Mouse (Mus musculus) myocyte (in vitro differentiated cells): Measurements from ENCODE around the gene Il24. TPM values are rescaled to one million over a fixed set of nuclear protein-coding genes. Genes with fewer than 3 reads are reported as not detected.

Experiments used
- H3K27me3 ChIP-seq: one replicate; pipeline ENCODE4 v1.6.1; 2011; ENCODE audit not compliant: control insufficient read depth, insufficient read depth, insufficient read length
- H3K36me3 ChIP-seq: one replicate; pipeline ENCODE4 v1.6.1; 2011; ENCODE audit not compliant: control insufficient read depth, insufficient read depth
- H3K4me2 ChIP-seq: one replicate; pipeline ENCODE4 v1.6.1; 2011; ENCODE audit warnings: low read depth, control low read depth
- H3K4me3 ChIP-seq: one replicate; pipeline ENCODE4 v1.5.1; 2011; ENCODE audit warnings: mild to moderate bottlenecking, control low read depth, moderate library complexity
- H3K79me2 ChIP-seq: one replicate; pipeline ENCODE4 v1.6.1; 2011; ENCODE audit not compliant: control insufficient read depth, insufficient read depth
- H3ac ChIP-seq: one replicate; pipeline ENCODE4 v1.6.1; 2011; ENCODE audit not compliant: control insufficient read depth, insufficient read length
- E2F4 ChIP-seq: IDR thresholded peaks from one replicate; pipeline ENCODE4 v1.6.1; 2011; ENCODE audit warnings: mild to moderate bottlenecking, control low read depth, moderate library complexity; ENCODE audit not compliant: insufficient read depth
- MAX ChIP-seq: IDR thresholded peaks from one replicate; pipeline ENCODE4 v1.6.1; 2011; ENCODE audit warnings: low read depth, mild to moderate bottlenecking, control low read depth
- MYOD1 ChIP-seq, 3 experiments: IDR thresholded peaks; one replicate each; pipeline ENCODE4 v1.6.1; 2011; ENCODE audit warnings: control low read depth in 2 of 3, low read depth in 2 of 3, mild to moderate bottlenecking in 2 of 3, moderate library complexity in 1 of 3; ENCODE audit not compliant: insufficient read length in 2 of 3, control insufficient read depth in 1 of 3
- MYOG ChIP-seq, 3 experiments: IDR thresholded peaks; one replicate each; pipeline ENCODE4 v1.6.1; 2011; ENCODE audit warnings: control low read depth in 2 of 3, low read depth in 2 of 3, mild to moderate bottlenecking in 2 of 3; ENCODE audit not compliant: insufficient read length in 2 of 3, control insufficient read depth in 1 of 3, insufficient read depth in 1 of 3
- POLR2A ChIP-seq: IDR thresholded peaks from one replicate; pipeline ENCODE4 v1.6.1; 2011; ENCODE audit warnings: low read depth, mild to moderate bottlenecking, control low read depth, moderate library complexity; ENCODE audit not compliant: insufficient read length
- POLR2AphosphoS2 ChIP-seq: IDR thresholded peaks from one replicate; pipeline ENCODE4 v1.6.1; 2011; ENCODE audit warnings: low read depth, control low read depth; ENCODE audit not compliant: insufficient read length
- REST ChIP-seq: IDR thresholded peaks from one replicate; pipeline ENCODE4 v1.6.1; 2011; ENCODE audit warnings: mild to moderate bottlenecking, control low read depth, moderate library complexity; ENCODE audit not compliant: insufficient read depth, insufficient read length
- SRF ChIP-seq: IDR thresholded peaks from one replicate; pipeline ENCODE4 v1.6.1; 2011; ENCODE audit warnings: low read depth; ENCODE audit not compliant: control insufficient read depth, insufficient read length
- TCF12 ChIP-seq: IDR thresholded peaks from one replicate; pipeline ENCODE4 v1.6.1; 2011; ENCODE audit warnings: mild to moderate bottlenecking, control low read depth; ENCODE audit not compliant: poor library complexity, insufficient read depth, severe bottlenecking
- TCF3 ChIP-seq: IDR thresholded peaks from one replicate; pipeline ENCODE4 v1.6.1; 2011; ENCODE audit warnings: low read depth, control low read depth; ENCODE audit not compliant: insufficient read length
- USF1 ChIP-seq: IDR thresholded peaks from one replicate; pipeline ENCODE4 v1.6.1; 2011; ENCODE audit warnings: low read depth, mild to moderate bottlenecking, control low read depth, moderate library complexity
- polyA plus RNA-seq: library from polyadenylated mRNA; unstranded; fragments of >200 nt; fragmentation: generic; extraction: Trizol; gene quantifications from one replicate; pipeline ENCODE4 v1.2.1, GENCODE M21; 2012; ENCODE audit warnings: missing spikeins

Il24 gene
- polyA plus RNA-seq, 1 experiment: not detected

- TF ChIP-seq E2F4: no peak
- no peak for TF ChIP-seq SRF
- TF ChIP-seq POLR2AphosphoS2: no peak
- TF ChIP-seq MAX: no peak
- TF ChIP-seq MYOG (IDR thresholded peaks at IDR 0.05; ENCODE audit: control insufficient read depth in 1 of 3, insufficient read depth in 1 of 3, insufficient read length in 2 of 3, low read depth in 2 of 3): no peak
- TF ChIP-seq TCF12: no peak
- TF ChIP-seq MYOD1 (IDR thresholded peaks at IDR 0.05; ENCODE audit: control insufficient read depth in 1 of 3, insufficient read length in 2 of 3, low read depth in 2 of 3): no peak
- no peak for TF ChIP-seq POLR2A
- no peak for TF ChIP-seq REST
- no peak for TF ChIP-seq TCF3
- no peak for TF ChIP-seq USF1
- H3K36me3 ChIP-seq: no peaks in the 10 kb centered on the region
- peaks cover 8% of the 10 kb centered on the region for H3K27me3 ChIP-seq
- no peak overlapping the region for H3K4me2 ChIP-seq
- H3K79me2 ChIP-seq: no peaks in the 10 kb centered on the region
- no peak overlapping the region for H3ac ChIP-seq
- H3K4me3 ChIP-seq: no peak overlapping the region
These were observed 54.8 kb downstream of the Il24 start for GRCm38 (mm10) chr1:130832230-130833149.

Other genes with a start within 250 kb of the Il24 start
- not detected for gene C4bp, start 225.8 kb downstream of the Il24 start, polyA plus RNA-seq
- gene Gm29427, start 171.7 kb downstream of the Il24 start, polyA plus RNA-seq: not detected
- gene Yod1, start 170.1 kb downstream of the Il24 start, polyA plus RNA-seq: 0.70 TPM
- gene Pfkfb2, start 158.2 kb downstream of the Il24 start, polyA plus RNA-seq: 2.6 TPM
- gene AA986860, start 155.5 kb downstream of the Il24 start, polyA plus RNA-seq: 1.2 TPM
- not detected for gene Fcamr, start 86.6 kb downstream of the Il24 start, polyA plus RNA-seq
- 0.01 TPM for gene Pigr, start 60.8 kb downstream of the Il24 start, polyA plus RNA-seq
- gene Fcmr, start 21.8 kb downstream of the Il24 start, polyA plus RNA-seq: not detected
- gene Il20, start 24.0 kb upstream of the Il24 start, polyA plus RNA-seq: not detected
- gene Il19, start 52.7 kb upstream of the Il24 start, polyA plus RNA-seq: 0.11 TPM
- not detected for gene Il10, start 132.4 kb upstream of the Il24 start, polyA plus RNA-seq
- 123 TPM for gene Mapkapk2, start 210.4 kb upstream of the Il24 start, polyA plus RNA-seq